Mouse (Mus musculus): ENCODE measurements around the gene Olfr374. TPM values are rescaled to one million over a fixed set of nuclear protein-coding genes. Genes with fewer than 3 reads are reported as not detected.

Gene Olfr374
- total and polyA plus RNA-seq, 3 experiments = 0.22 TPM; not detected in 2

DNA sequence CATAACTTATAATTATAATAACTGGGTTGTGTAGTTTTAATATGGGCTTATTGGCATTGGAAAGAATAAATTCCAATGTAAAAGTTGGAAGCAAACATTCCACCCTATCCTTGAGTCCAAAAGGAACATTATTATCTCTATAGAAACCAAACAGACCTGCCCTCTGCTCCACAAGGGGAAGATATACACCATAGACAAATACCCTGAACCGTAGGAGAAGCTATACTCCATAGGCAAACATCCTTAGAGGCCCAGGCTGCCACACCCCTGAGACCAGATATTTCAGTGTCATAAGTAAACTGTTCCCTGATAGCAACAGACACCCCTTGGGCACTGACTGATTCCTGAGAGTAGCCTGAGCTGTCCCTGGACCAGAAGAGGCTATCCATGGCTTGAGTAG is 21.0 kb downstream of the Olfr374 start:
- Histone ChIP-seq H3K36me3 (replicated peaks) (no peaks in the 10 kb centered on the region), H3K4me1 (ENCODE audit: insufficient read depth, low read depth, low read length) (no peaks in the 10 kb centered on the region), H3K4me3 (ENCODE audit: low read depth, low read length) (no peak overlapping the region), H3K9me3 (replicated peaks) (no peaks in the 10 kb centered on the region), H3K27me3 (ENCODE audit: insufficient read depth, low read length) (peaks cover 2% of the 10 kb centered on the region; the same call in 1 of the 2 replicates)
- ATAC-seq (ENCODE audit: extremely low read depth, insufficient number of reproducible peaks, low FRiP score, poor library complexity, severe bottlenecking) (no peak), DNase-seq (ENCODE audit: low spot score) (no peak)
- TF ChIP-seq GATA2 (IDR thresholded peaks at IDR 0.05; ENCODE audit: borderline replicate concordance, low read depth, low read length) (no peak), TAL1 (conservative IDR thresholded peaks at IDR 0.05; ENCODE audit: low read depth, low read length) (no peak)

DNA sequence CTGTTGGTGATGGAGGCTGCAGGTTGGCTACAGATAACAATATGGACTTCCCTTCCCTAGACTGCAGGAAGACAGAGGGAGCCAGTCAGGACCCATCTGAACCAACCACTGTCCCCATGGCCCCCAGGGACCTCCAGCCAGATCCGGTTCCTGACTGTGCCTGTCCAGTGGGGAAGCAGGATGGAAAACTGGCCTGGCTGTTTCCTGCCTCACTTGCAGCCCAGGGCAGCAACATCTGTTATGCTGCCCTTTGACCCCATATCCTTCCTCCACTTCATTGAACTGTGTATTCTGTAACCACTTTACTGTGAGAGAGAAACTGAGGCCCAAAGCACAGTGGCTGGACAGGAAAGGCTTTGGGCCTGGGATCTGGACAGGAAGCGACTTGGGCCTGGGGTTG is 24.4 kb downstream of the Olfr374 start:
- DNase-seq (ENCODE audit: low spot score) (no peak), ATAC-seq (ENCODE audit: extremely low read depth, insufficient number of reproducible peaks, low FRiP score, poor library complexity, severe bottlenecking) (no peak)
- no peak for TF ChIP-seq GATA1 (IDR thresholded peaks at IDR 0.05; ENCODE audit: borderline replicate concordance, low read length)
- no peak for TF ChIP-seq TAL1 (conservative IDR thresholded peaks at IDR 0.05; ENCODE audit: low read depth, low read length)
- no peak for TF ChIP-seq POLR2AphosphoS5 (IDR thresholded peaks at IDR 0.05; ENCODE audit: insufficient replicate concordance, low read depth, low read length)
- no peak for TF ChIP-seq GATA2 (IDR thresholded peaks at IDR 0.05; ENCODE audit: borderline replicate concordance, low read depth, low read length)
- TF ChIP-seq CTCF (IDR thresholded peaks at IDR 0.05; ENCODE audit: low read depth, low read length) = no peak
- peaks cover 21% of the 10 kb centered on the region for H3K27me3 ChIP-seq (ENCODE audit: insufficient read depth, low read length)
- H3K36me3 ChIP-seq (replicated peaks) = no peaks in the 10 kb centered on the region
- no peaks in the 10 kb centered on the region; the same call in 1 of the 2 replicates for H3K9me3 ChIP-seq (replicated peaks)
- H3K4me1 ChIP-seq (ENCODE audit: insufficient read depth, low read depth, low read length) = no peaks in the 10 kb centered on the region
- H3K4me3 ChIP-seq (ENCODE audit: low read depth, low read length) = no peak overlapping the region

DNA sequence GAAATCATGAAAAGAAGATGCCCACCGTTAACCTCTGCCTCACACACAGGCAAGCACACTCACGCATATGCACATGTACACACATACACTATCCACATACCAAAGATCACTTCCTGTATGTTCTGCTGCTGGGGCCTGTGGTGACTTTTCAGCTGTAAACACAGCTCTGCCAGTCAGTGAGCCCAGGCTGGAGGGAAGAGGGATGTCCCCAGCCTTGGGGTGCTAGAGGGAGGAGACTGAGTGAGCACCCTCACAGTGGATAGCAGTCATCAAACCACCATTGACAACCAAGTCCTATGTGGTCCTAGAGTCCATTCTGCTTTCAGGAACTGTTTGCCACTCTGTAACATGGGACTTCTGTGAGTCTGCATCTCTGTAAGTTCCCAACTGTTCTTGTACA is 25.1 kb downstream of the Olfr374 start:
- H3K27me3 ChIP-seq (ENCODE audit: insufficient read depth, low read length) = peaks cover 24% of the 10 kb centered on the region
- TF ChIP-seq CTCF (IDR thresholded peaks at IDR 0.05; ENCODE audit: low read depth, low read length) (no peak), POLR2AphosphoS5 (IDR thresholded peaks at IDR 0.05; ENCODE audit: insufficient replicate concordance, low read depth, low read length) (no peak), GATA1 (IDR thresholded peaks at IDR 0.05; ENCODE audit: borderline replicate concordance, low read length) (no peak), GATA2 (IDR thresholded peaks at IDR 0.05; ENCODE audit: borderline replicate concordance, low read depth, low read length) (no peak), TAL1 (conservative IDR thresholded peaks at IDR 0.05; ENCODE audit: low read depth, low read length) (no peak)
- H3K9me3 ChIP-seq (replicated peaks) = no peaks in the 10 kb centered on the region; the same call in 1 of the 2 replicates
- DNase-seq (ENCODE audit: low spot score) (no peak), ATAC-seq (ENCODE audit: extremely low read depth, insufficient number of reproducible peaks, low FRiP score, poor library complexity, severe bottlenecking) (no peak)
- H3K4me3 ChIP-seq (ENCODE audit: low read depth, low read length) = no peak overlapping the region
- H3K36me3 ChIP-seq (replicated peaks) = no peaks in the 10 kb centered on the region
- no peaks in the 10 kb centered on the region for H3K4me1 ChIP-seq (ENCODE audit: insufficient read depth, low read depth, low read length)

DNA sequence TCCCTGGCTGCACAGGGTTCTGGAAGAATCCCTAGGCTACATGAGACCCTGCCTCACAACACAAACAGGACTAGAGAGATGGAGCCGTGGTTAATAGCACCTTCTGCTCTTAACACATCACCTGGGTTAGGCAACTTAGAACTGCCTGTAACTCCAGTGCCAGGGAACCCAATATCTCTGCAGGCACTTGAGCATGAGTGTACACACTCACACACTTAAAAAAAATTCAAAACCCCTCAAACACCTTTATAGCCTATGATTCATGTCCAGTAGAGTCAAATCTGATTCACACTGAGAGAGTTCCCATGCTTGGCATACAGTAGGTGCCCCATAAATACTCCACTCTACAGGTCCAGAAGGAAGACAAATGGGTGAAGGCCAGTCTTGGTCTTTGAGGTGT is 25.6 kb downstream of the Olfr374 start:
- peaks cover 24% of the 10 kb centered on the region for H3K27me3 ChIP-seq (ENCODE audit: insufficient read depth, low read length)
- no peaks in the 10 kb centered on the region; the same call in 1 of the 2 replicates for H3K9me3 ChIP-seq (replicated peaks)
- H3K36me3 ChIP-seq (replicated peaks) = no peaks in the 10 kb centered on the region
- no peak overlapping the region for H3K4me3 ChIP-seq (ENCODE audit: low read depth, low read length)
- no peak for DNase-seq (ENCODE audit: low spot score)
- H3K4me1 ChIP-seq (ENCODE audit: insufficient read depth, low read depth, low read length) = no peaks in the 10 kb centered on the region
- no peak for TF ChIP-seq POLR2AphosphoS5 (IDR thresholded peaks at IDR 0.05; ENCODE audit: insufficient replicate concordance, low read depth, low read length)
- no peak for TF ChIP-seq CTCF (IDR thresholded peaks at IDR 0.05; ENCODE audit: low read depth, low read length)
- TF ChIP-seq TAL1 (conservative IDR thresholded peaks at IDR 0.05; ENCODE audit: low read depth, low read length) = no peak
- TF ChIP-seq GATA1 (IDR thresholded peaks at IDR 0.05; ENCODE audit: borderline replicate concordance, low read length) = no peak
- TF ChIP-seq GATA2 (IDR thresholded peaks at IDR 0.05; ENCODE audit: borderline replicate concordance, low read depth, low read length) = no peak
- ATAC-seq (ENCODE audit: extremely low read depth, insufficient number of reproducible peaks, low FRiP score, poor library complexity, severe bottlenecking) = no peak

- H3K9me3 ChIP-seq (replicated peaks) = no peaks in the 10 kb centered on the region; the same call in 1 of the 2 replicates
- no peaks in the 10 kb centered on the region for H3K36me3 ChIP-seq (replicated peaks)
- ATAC-seq (ENCODE audit: extremely low read depth, insufficient number of reproducible peaks, low FRiP score, poor library complexity, severe bottlenecking) (no peak), DNase-seq (ENCODE audit: low spot score) (no peak)
- H3K4me1 ChIP-seq (ENCODE audit: insufficient read depth, low read depth, low read length) = no peaks in the 10 kb centered on the region
- peaks cover 24% of the 10 kb centered on the region for H3K27me3 ChIP-seq (ENCODE audit: insufficient read depth, low read length)
- no peak for TF ChIP-seq GATA2 (IDR thresholded peaks at IDR 0.05; ENCODE audit: borderline replicate concordance, low read depth, low read length)
- no peak for TF ChIP-seq GATA1 (IDR thresholded peaks at IDR 0.05; ENCODE audit: borderline replicate concordance, low read length)
- no peak for TF ChIP-seq POLR2AphosphoS5 (IDR thresholded peaks at IDR 0.05; ENCODE audit: insufficient replicate concordance, low read depth, low read length)
- no peak for TF ChIP-seq CTCF (IDR thresholded peaks at IDR 0.05; ENCODE audit: low read depth, low read length)
- TF ChIP-seq TAL1 (conservative IDR thresholded peaks at IDR 0.05; ENCODE audit: low read depth, low read length) = no peak
- H3K4me3 ChIP-seq (ENCODE audit: low read depth, low read length) = no peak overlapping the region
Measured at GRCm38 (mm10) chr8:72132891-72133290, 26.1 kb downstream of the Olfr374 start.

GRCm38 (mm10) chr8:72133507-72133906 is 26.7 kb downstream of the Olfr374 start:
- ATAC-seq (ENCODE audit: extremely low read depth, insufficient number of reproducible peaks, low FRiP score, poor library complexity, severe bottlenecking) = no peak

More at GRCm38 (mm10) chr8:72133507-72133906, 26.7 kb downstream of the Olfr374 start:
- H3K36me3 ChIP-seq (replicated peaks) = no peaks in the 10 kb centered on the region
- no peak for DNase-seq (ENCODE audit: low spot score)
- H3K9me3 ChIP-seq (replicated peaks) = no peaks in the 10 kb centered on the region; the same call in 1 of the 2 replicates
- no peaks in the 10 kb centered on the region for H3K4me1 ChIP-seq (ENCODE audit: insufficient read depth, low read depth, low read length)
- H3K27me3 ChIP-seq (ENCODE audit: insufficient read depth, low read length) = peaks cover 26% of the 10 kb centered on the region
- H3K4me3 ChIP-seq (ENCODE audit: low read depth, low read length) = no peak overlapping the region
- no peak for TF ChIP-seq CTCF (IDR thresholded peaks at IDR 0.05; ENCODE audit: low read depth, low read length)
- no peak for TF ChIP-seq GATA1 (IDR thresholded peaks at IDR 0.05; ENCODE audit: borderline replicate concordance, low read length)
- no peak for TF ChIP-seq GATA2 (IDR thresholded peaks at IDR 0.05; ENCODE audit: borderline replicate concordance, low read depth, low read length)
- TF ChIP-seq TAL1 (conservative IDR thresholded peaks at IDR 0.05; ENCODE audit: low read depth, low read length) = no peak
- no peak for TF ChIP-seq POLR2AphosphoS5 (IDR thresholded peaks at IDR 0.05; ENCODE audit: insufficient replicate concordance, low read depth, low read length)

Data from G1E (cell line).